Mouse (Mus musculus) CH12.LX (cell line): ENCODE measurements at regions not wholly inside any gene's neighbourhood (a gene's known extent, or its start where the extent isn't known, plus 50 kb on each side); places are given as distances from the start of the nearest gene placed in this dataset.

ENCODE experiments used
- DNase-seq: peaks from one replicate; pipeline ENCODE4 v3.0.0-alpha.2; 2013; ENCODE audit errors: extremely low read depth
- H3K27ac ChIP-seq: 2 replicates; pipeline ENCODE4 v1.5.1; 2012; ENCODE audit warnings: low read depth, mild to moderate bottlenecking, control low read depth, moderate library complexity; ENCODE audit not compliant: insufficient read depth
- H3K27me3 ChIP-seq: replicated peaks from 2 replicates; pipeline ENCODE3; 2012; ENCODE audit warnings: inconsistent platforms
- H3K36me3 ChIP-seq, 2 experiments: replicated peaks in 1 of 2; 2 replicates each; pipeline versions ENCODE3 to v1.6.1; 2012; ENCODE audit warnings: inconsistent platforms in 1 of 2, low read length in 1 of 2, mild to moderate bottlenecking in 1 of 2, mixed read lengths in 1 of 2, moderate library complexity in 1 of 2; ENCODE audit not compliant: control insufficient read depth in 1 of 2, insufficient read depth in 1 of 2
- H3K4me1 ChIP-seq, 2 experiments: 2 replicates each; pipeline ENCODE4 v1.6.1; 2012; ENCODE audit warnings: inconsistent platforms in 1 of 2, moderate library complexity in 1 of 2; ENCODE audit not compliant: insufficient read depth in 2 of 2, control insufficient read depth in 1 of 2
- H3K4me2 ChIP-seq: 2 replicates; pipeline ENCODE4 v1.6.1; 2012; ENCODE audit warnings: low read depth, mild to moderate bottlenecking, control low read depth; ENCODE audit not compliant: poor library complexity, insufficient read depth, severe bottlenecking
- H3K4me3 ChIP-seq, 3 experiments: fragments of 150-350 bp in 1 of 3; sonication (generic) in 1 of 3; replicated peaks in 1 of 3; 2 replicates each; pipeline versions ENCODE3 to v1.5.1; 2011 to 2012; ENCODE audit warnings: low read depth in 2 of 3, low read length in 2 of 3, mild to moderate bottlenecking in 2 of 3, moderate library complexity in 2 of 3, control low read depth in 1 of 3, improper control_type of control experiment in 1 of 3, inconsistent platforms in 1 of 3, mixed read lengths in 1 of 3; ENCODE audit not compliant: poor library complexity in 1 of 3
- H3K79me2 ChIP-seq: replicated peaks from 2 replicates; pipeline ENCODE4 v1.6.1; 2012; ENCODE audit warnings: mild to moderate bottlenecking, moderate library complexity; ENCODE audit not compliant: control insufficient read depth, poor library complexity, insufficient read depth, severe bottlenecking; ENCODE audit errors: extremely low read depth
- H3K9ac ChIP-seq: 2 replicates; pipeline ENCODE4 v1.6.1; 2012; ENCODE audit warnings: low read depth, mild to moderate bottlenecking, control low read depth, moderate library complexity; ENCODE audit not compliant: insufficient read depth
- H3K9me3 ChIP-seq: replicated peaks from 2 replicates; pipeline ENCODE3; 2012; ENCODE audit warnings: low read length, inconsistent platforms, mixed read lengths
- BHLHE40 ChIP-seq: IDR thresholded peaks from 2 replicates; pipeline ENCODE4 v1.6.1; 2011; ENCODE audit warnings: mild to moderate bottlenecking, low read depth, low read length, improper control_type of control experiment
- CHD1 ChIP-seq: IDR thresholded peaks from 2 replicates; pipeline ENCODE4 v1.6.1; 2012; ENCODE audit warnings: low read depth, low read length, improper control_type of control experiment, inconsistent platforms
- CHD2 ChIP-seq: IDR thresholded peaks from 2 replicates; pipeline ENCODE4 v1.6.1; 2011; ENCODE audit warnings: low read length, improper control_type of control experiment
- EP300 ChIP-seq: IDR thresholded peaks from 2 replicates; pipeline ENCODE4 v1.6.1; 2011; ENCODE audit warnings: low read length, improper control_type of control experiment
- ETS1 ChIP-seq: conservative IDR thresholded peaks from 2 replicates; pipeline ENCODE4 v1.6.1; 2012; ENCODE audit warnings: low read depth, mild to moderate bottlenecking, inconsistent platforms, low read length, improper control_type of control experiment, moderate library complexity
- HCFC1 ChIP-seq: IDR thresholded peaks from 2 replicates; pipeline ENCODE4 v1.6.1; 2012; ENCODE audit warnings: low read depth, mild to moderate bottlenecking, inconsistent platforms, low read length, improper control_type of control experiment
- KAT2A ChIP-seq: IDR thresholded peaks from 2 replicates; pipeline ENCODE4 v1.6.1; 2012; ENCODE audit warnings: low read length, improper control_type of control experiment, inconsistent platforms; ENCODE audit not compliant: insufficient replicate concordance
- MAFK ChIP-seq: IDR thresholded peaks from 2 replicates; pipeline ENCODE4 v1.6.1; 2011; ENCODE audit warnings: low read length, improper control_type of control experiment; ENCODE audit not compliant: insufficient replicate concordance
- MAZ ChIP-seq: IDR thresholded peaks from 2 replicates; pipeline ENCODE4 v1.6.1; 2012; ENCODE audit warnings: low read depth, mild to moderate bottlenecking, inconsistent platforms, low read length, improper control_type of control experiment, moderate library complexity
- MEF2A ChIP-seq: IDR thresholded peaks from 2 replicates; pipeline ENCODE4 v1.6.1; 2014; ENCODE audit warnings: low read depth, mild to moderate bottlenecking, inconsistent platforms, low read length, improper control_type of control experiment, borderline replicate concordance
- MXI1 ChIP-seq: IDR thresholded peaks from 2 replicates; pipeline ENCODE4 v1.6.1; 2011; ENCODE audit warnings: mild to moderate bottlenecking, low read depth, low read length, improper control_type of control experiment
- MYC ChIP-seq: IDR thresholded peaks from 2 replicates; pipeline ENCODE4 v1.6.1; 2011; ENCODE audit warnings: low read depth, mild to moderate bottlenecking, improper control_type of control experiment, low read length
- NELFE ChIP-seq: IDR thresholded peaks from 2 replicates; pipeline ENCODE4 v1.6.1; 2011; ENCODE audit warnings: low read depth, low read length, improper control_type of control experiment
- NRF1 ChIP-seq: IDR thresholded peaks from 2 replicates; pipeline ENCODE4 v1.6.1; 2014; ENCODE audit warnings: low read depth, mild to moderate bottlenecking, inconsistent platforms, low read length, improper control_type of control experiment, moderate library complexity
- PAX5 ChIP-seq: IDR thresholded peaks from 2 replicates; pipeline ENCODE4 v1.6.1; 2012; ENCODE audit warnings: low read length, inconsistent platforms, mixed read lengths
- POLR2A ChIP-seq: IDR thresholded peaks from 2 replicates; pipeline ENCODE4 v1.6.1; 2011; ENCODE audit warnings: low read depth, mild to moderate bottlenecking, improper control_type of control experiment, low read length
- POLR2AphosphoS2 ChIP-seq: IDR thresholded peaks from 2 replicates; pipeline ENCODE4 v1.6.1; 2011; ENCODE audit warnings: low read depth, low read length, improper control_type of control experiment
- RAD21 ChIP-seq: IDR thresholded peaks from 2 replicates; pipeline ENCODE4 v1.6.1; 2011; ENCODE audit warnings: low read depth, mild to moderate bottlenecking, low read length, improper control_type of control experiment, moderate library complexity
- RCOR1 ChIP-seq: conservative IDR thresholded peaks from 2 replicates; pipeline ENCODE4 v1.6.1; 2012; ENCODE audit warnings: low read depth, mild to moderate bottlenecking, inconsistent platforms, low read length, improper control_type of control experiment
- SIN3A ChIP-seq: IDR thresholded peaks from 2 replicates; pipeline ENCODE4 v1.6.1; 2012; ENCODE audit warnings: low read length, improper control_type of control experiment, inconsistent platforms
- TBP ChIP-seq: conservative IDR thresholded peaks from 2 replicates; pipeline ENCODE4 v1.6.1; 2011; ENCODE audit warnings: low read depth, low read length, improper control_type of control experiment
- TCF12 ChIP-seq: IDR thresholded peaks from 2 replicates; pipeline ENCODE4 v1.6.1; 2014; ENCODE audit warnings: low read depth, mild to moderate bottlenecking, inconsistent platforms, low read length, improper control_type of control experiment
- UBTF ChIP-seq: IDR thresholded peaks from 2 replicates; pipeline ENCODE4 v1.6.1; 2012; ENCODE audit warnings: low read depth, mild to moderate bottlenecking, inconsistent platforms, low read length, improper control_type of control experiment, moderate library complexity
- USF1 ChIP-seq: IDR thresholded peaks from 2 replicates; pipeline ENCODE4 v1.6.1; 2014; ENCODE audit warnings: low read depth, mild to moderate bottlenecking, inconsistent platforms, low read length, improper control_type of control experiment
- USF2 ChIP-seq: conservative IDR thresholded peaks from 2 replicates; pipeline ENCODE4 v1.6.1; 2011; ENCODE audit warnings: low read depth, low read length, improper control_type of control experiment
- ZC3H11A ChIP-seq: IDR thresholded peaks from 2 replicates; pipeline ENCODE4 v1.6.1; 2012; ENCODE audit warnings: low read depth, mild to moderate bottlenecking, inconsistent platforms, low read length, improper control_type of control experiment
- ZKSCAN1 ChIP-seq: IDR thresholded peaks from 2 replicates; pipeline ENCODE4 v1.6.1; 2012; ENCODE audit warnings: low read depth, inconsistent platforms, low read length, improper control_type of control experiment, borderline replicate concordance
- ZNF384 ChIP-seq: IDR thresholded peaks from 2 replicates; pipeline ENCODE4 v1.6.1; 2012; ENCODE audit warnings: low read depth, low read length, improper control_type of control experiment, inconsistent platforms
- dilution Hi-C: fragments of 300-500 bp; cut with MboI; formaldehyde crosslinking; loops from 2 replicates; pipeline ENCODE4 v1.14.3; 2020; ENCODE audit warnings: low sequenced_read_pairs; ENCODE audit not compliant: extremely low pct_unique_long_range_greater_than_20kb, extremely low pct_ligation_motif_present
- in situ Hi-C: fragments of 300-500 bp; cut with MboI; formaldehyde crosslinking; loops from 3 replicates; pipeline ENCODE4 v1.14.3; 2019; ENCODE audit warnings: low sequenced_read_pairs, low pct_ligation_motif_present, low pct_unique_long_range_greater_than_20kb, mixed read lengths

DNA sequence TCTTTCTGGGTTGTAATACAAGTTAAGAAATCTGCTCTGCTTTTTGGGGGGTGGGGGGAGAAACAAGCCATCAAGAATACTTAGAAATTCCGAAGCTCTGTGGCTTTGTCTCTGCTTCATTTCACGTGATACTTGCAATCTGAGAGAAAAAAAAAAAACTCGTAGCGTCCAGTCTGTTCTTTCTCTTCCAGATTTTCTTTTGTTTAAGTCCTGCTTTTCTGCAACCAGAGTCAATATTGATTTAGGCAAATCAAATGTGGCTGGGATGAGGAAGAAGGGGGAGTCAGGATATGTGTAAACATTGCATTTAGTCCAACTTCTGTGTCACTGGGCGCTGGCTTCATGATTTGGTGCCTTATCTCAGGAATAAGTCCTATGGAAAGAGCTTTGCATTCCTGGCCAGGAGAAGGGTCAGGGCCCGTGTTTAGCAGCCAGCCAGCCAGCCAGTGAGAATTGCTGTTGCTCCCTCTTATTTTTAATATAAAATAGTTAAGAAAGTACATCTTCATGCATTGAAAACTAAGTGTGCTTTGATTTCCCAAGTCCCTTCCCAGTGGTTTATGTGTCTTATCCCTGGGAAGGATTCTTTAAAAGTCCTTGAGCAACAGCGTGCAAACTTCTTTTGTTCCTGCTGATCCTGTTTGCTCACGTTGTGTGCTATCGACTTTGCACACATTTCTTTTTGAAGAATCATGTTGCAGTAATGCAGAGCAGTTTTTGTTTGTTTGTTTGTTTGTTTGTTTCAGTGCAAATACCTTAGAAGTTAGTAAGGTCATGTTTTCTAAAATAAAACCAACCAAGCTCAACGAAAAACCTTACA is 272.0 kb downstream of the Gm11146 start:
- H3K27ac ChIP-seq: no peak overlapping the region
- no peaks in the 10 kb centered on the region for H3K79me2 ChIP-seq
- H3K36me3 ChIP-seq: no peaks in the 10 kb centered on the region
- no peak overlapping the region for H3K9ac ChIP-seq
- H3K4me2 ChIP-seq: no peak overlapping the region
- DNase-seq: no peak
- no peak overlapping the region for H3K4me3 ChIP-seq
- no peaks in the 10 kb centered on the region for H3K4me1 ChIP-seq
- no peaks in the 10 kb centered on the region for H3K27me3 ChIP-seq
- TF ChIP-seq SIN3A (no peak), USF1 (no peak), MAZ (no peak), MEF2A (no peak), RAD21 (no peak), TCF12 (no peak), ETS1 (no peak), CHD1 (no peak), ZC3H11A (no peak), RCOR1 (no peak), MAFK (no peak), ZNF384 (no peak), NELFE (no peak), BHLHE40 (no peak), MYC (no peak)
- dilution Hi-C loops (no loop called here), in situ Hi-C loops (no loop called here)
- H3K9me3 ChIP-seq: peaks cover 20% of the 10 kb centered on the region

- H3K27me3 ChIP-seq: no peaks in the 10 kb centered on the region
- dilution Hi-C loops: no loop called here
- H3K9me3 ChIP-seq: peaks cover 18% of the 10 kb centered on the region
- TF ChIP-seq ZKSCAN1 (no peak), POLR2AphosphoS2 (no peak), CHD2 (no peak), HCFC1 (no peak), UBTF (no peak), CHD1 (no peak), POLR2A (no peak), PAX5 (no peak), USF2 (no peak), TBP (no peak), MAZ (no peak), RCOR1 (no peak), MEF2A (no peak), NRF1 (no peak), RAD21 (no peak), MXI1 (no peak), ZC3H11A (no peak), BHLHE40 (no peak), EP300 (no peak), KAT2A (no peak)
- DNase-seq: no peak
- H3K79me2 ChIP-seq: no peaks in the 10 kb centered on the region
- no peaks in the 10 kb centered on the region for H3K36me3 ChIP-seq
- no peak overlapping the region for H3K4me3 ChIP-seq
- no peak overlapping the region for H3K9ac ChIP-seq
- H3K27ac ChIP-seq: no peak overlapping the region
- H3K4me1 ChIP-seq: no peaks in the 10 kb centered on the region
- H3K4me2 ChIP-seq: no peak overlapping the region
- in situ Hi-C loops: no loop called here
These were observed 272.7 kb downstream of the Gm11146 start for GRCm38 (mm10) chr16:77329160-77329691.
